Mouse (Mus musculus) kidney, embryonic 14.5 days (tissue): ENCODE measurements around the gene Tbc1d7. TPM values are rescaled to one million over a fixed set of nuclear protein-coding genes. Genes with fewer than 3 reads are reported as not detected.

Source experiments
- ATAC-seq: fragments of 200-750 bp; cut with Nextera tagmentation; 2 replicates; pipeline ENCODE4 v1.8.0; 2017; ENCODE audit warnings: moderate number of reproducible peaks, mild to moderate bottlenecking, moderate TSS enrichment, moderate library complexity; ENCODE audit not compliant: low FRiP score, low TSS enrichment
- H3K27ac ChIP-seq: fragments of 300-500 bp; sonication (generic); 2 replicates; pipeline ENCODE4 v1.5.1; 2014; ENCODE audit warnings: low read depth, mild to moderate bottlenecking, low read length, moderate library complexity, mixed read lengths
- H3K27me3 ChIP-seq: fragments of 300-500 bp; sonication (generic); 2 replicates; pipeline ENCODE4 v1.6.1; 2014; ENCODE audit warnings: mild to moderate bottlenecking, low read length; ENCODE audit not compliant: control insufficient read depth, insufficient read depth
- H3K36me3 ChIP-seq: fragments of 300-500 bp; sonication (generic); 2 replicates; pipeline ENCODE4 v1.6.1; 2014; ENCODE audit warnings: low read length, mixed read lengths; ENCODE audit not compliant: control insufficient read depth, insufficient read depth
- H3K4me1 ChIP-seq: fragments of 300-500 bp; sonication (generic); 2 replicates; pipeline ENCODE4 v1.6.1; 2014; ENCODE audit warnings: low read length, mixed read lengths; ENCODE audit not compliant: control insufficient read depth, insufficient read depth
- H3K4me2 ChIP-seq: fragments of 300-500 bp; sonication (generic); replicated peaks from 2 replicates; pipeline ENCODE4 v1.6.1; 2014; ENCODE audit warnings: low read depth, mild to moderate bottlenecking, low read length
- H3K4me3 ChIP-seq: fragments of 300-500 bp; sonication (generic); 2 replicates; pipeline ENCODE4 v1.5.1; 2014; ENCODE audit warnings: mild to moderate bottlenecking, low read length
- H3K9ac ChIP-seq: fragments of 300-500 bp; sonication (generic); 2 replicates; pipeline ENCODE4 v1.6.1; 2014; ENCODE audit warnings: low read depth, mild to moderate bottlenecking, low read length, moderate library complexity
- H3K9me3 ChIP-seq: fragments of 300-500 bp; sonication (generic); 2 replicates; pipeline ENCODE4 v1.6.1; 2016; ENCODE audit warnings: low read length; ENCODE audit not compliant: control insufficient read depth
- WGBS: fragments of 180-500 bp; shearing (Covaris S2); extraction: QIAGEN DNeasy Blood & Tissue Kit; methylation state at CpG from one replicate; pipeline ENCODE4 v1.1.7; 2014; 5-methylcytosine and 5-hydroxymethylcytosine counted together
- polyA plus RNA-seq: library from polyadenylated mRNA; unstranded; fragments of >200 nt; fragmentation: Nextera tagmentation; extraction: Ambion mirVana; gene quantifications from 2 replicates; pipeline ENCODE4 v1.2.1, GENCODE M21; 2014

Tbc1d7 gene
- polyA plus RNA-seq, 1 experiment from 2014 or later: 64.8 TPM

DNA sequence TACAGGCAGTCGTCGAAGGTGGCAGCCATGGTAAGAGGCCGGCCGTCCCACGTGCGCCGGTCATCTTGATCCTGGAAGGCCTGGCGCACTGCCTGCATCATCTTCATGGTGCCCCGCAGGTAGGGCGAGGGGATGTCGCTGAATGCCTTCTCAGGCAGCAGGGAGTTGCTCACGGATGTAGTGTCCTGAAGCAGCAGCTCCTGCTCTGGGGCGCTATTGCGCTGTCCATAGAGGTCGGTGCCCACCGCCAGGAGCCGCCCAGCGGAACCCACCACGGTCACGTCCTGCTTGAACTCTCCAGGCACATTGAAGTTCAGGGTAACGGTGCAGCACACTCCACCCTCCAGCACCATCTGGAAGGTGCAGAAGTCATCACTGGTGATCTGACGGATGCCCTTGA is 29.2 kb upstream of the Tbc1d7 start:
- WGBS: 71% methylated on average over 22 of the region's 22 CpGs
- ATAC-seq: no peak
- H3K9ac ChIP-seq: no peak overlapping the region
- H3K27me3 ChIP-seq: 0 out of 2 replicates have a peak, but pooled peaks cover 2% of the 10 kb centered on the region
- H3K4me3 ChIP-seq: no peak overlapping the region
- no peak overlapping the region for H3K27ac ChIP-seq
- H3K36me3 ChIP-seq: no peaks in the 10 kb centered on the region
- H3K4me1 ChIP-seq: peaks cover 5% of the 10 kb centered on the region; the same call in 1 of the 2 replicates
- no peak overlapping the region for H3K4me2 ChIP-seq
- no peaks in the 10 kb centered on the region for H3K9me3 ChIP-seq

DNA sequence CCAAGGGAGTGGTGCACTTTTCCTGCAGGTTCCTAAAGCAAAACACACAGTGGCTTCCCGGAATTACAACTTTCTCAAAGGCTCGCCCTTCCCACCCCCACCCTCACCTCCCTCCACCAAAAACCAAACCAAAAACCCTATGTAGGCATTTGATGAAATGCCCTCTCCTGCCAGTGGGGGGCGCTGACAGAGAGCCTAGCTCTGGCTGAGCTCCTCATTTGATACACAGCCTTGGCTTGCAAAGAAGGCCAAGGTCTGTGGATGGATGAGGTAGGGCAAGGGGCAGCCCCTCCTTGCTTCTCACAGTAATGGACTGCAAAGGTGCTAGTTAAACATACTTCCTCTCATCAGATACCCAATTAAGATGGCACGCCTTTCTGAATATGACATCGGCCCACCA is 28.4 kb upstream of the Tbc1d7 start:
- no peaks in the 10 kb centered on the region for H3K36me3 ChIP-seq
- ATAC-seq: no peak

DNA sequence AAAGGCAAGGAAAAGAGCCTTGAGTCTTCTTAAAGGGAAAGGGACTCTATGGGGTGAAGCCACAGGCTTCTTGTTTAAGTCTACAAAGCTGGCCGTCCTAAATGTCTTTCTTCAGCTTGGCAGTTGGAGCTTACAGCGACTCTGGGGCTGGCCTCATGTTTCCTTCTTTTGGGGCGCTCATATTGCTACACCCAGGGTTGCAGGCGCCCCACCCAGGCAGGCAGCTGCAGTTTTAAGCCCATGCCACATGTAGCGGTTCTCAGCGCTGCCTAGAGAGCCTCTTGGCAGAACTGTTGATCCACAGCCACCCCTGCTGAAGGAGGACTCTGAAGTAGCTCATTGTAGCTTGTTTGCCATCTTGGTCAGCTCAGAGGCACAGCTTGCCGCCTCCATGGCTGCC is 28.0 kb upstream of the Tbc1d7 start:
- Histone ChIP-seq H3K27ac (no peak overlapping the region), H3K4me1 (peaks cover 5% of the 10 kb centered on the region; the same call in 1 of the 2 replicates), H3K4me2 (no peak overlapping the region), H3K9ac (no peak overlapping the region), H3K4me3 (no peak overlapping the region), H3K36me3 (no peaks in the 10 kb centered on the region), H3K27me3 (0 out of 2 replicates have a peak, but pooled peaks cover 2% of the 10 kb centered on the region), H3K9me3 (no peaks in the 10 kb centered on the region)
- 86% methylated on average over 7 of the region's 7 CpGs for WGBS
- ATAC-seq: no peak

More for the DNA sequence above, 28.4 kb upstream of the Tbc1d7 start:
- Histone ChIP-seq H3K27ac (no peak overlapping the region), H3K4me2 (no peak overlapping the region), H3K4me3 (no peak overlapping the region), H3K9me3 (no peaks in the 10 kb centered on the region), H3K4me1 (peaks cover 5% of the 10 kb centered on the region; the same call in 1 of the 2 replicates), H3K27me3 (0 out of 2 replicates have a peak, but pooled peaks cover 2% of the 10 kb centered on the region), H3K9ac (no peak overlapping the region)
- WGBS: 73% methylated on average over 5 of the region's 5 CpGs

DNA sequence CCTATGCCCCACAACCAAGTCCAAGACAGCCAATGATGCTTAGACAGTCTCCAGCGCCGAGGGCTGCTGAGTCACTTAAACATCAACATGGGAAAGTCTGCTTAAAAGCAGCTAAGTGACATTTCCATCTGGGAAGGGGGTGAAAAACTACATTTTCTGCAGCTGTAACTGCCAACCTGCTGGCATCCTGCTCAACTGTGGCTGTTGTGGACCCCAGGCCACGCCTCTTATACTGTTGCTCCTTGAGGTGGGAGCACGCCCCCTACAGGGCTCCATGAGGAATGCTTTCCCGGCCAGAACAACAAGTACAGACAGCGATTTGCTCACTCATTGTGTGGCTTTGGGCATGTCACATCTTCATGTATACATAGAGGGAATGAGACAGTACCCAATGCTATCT is 25.9 kb upstream of the Tbc1d7 start:
- Histone ChIP-seq H3K4me1 (peaks cover 5% of the 10 kb centered on the region; the same call in 1 of the 2 replicates), H3K27me3 (peaks cover 2% of the 10 kb centered on the region; the same call in 1 of the 2 replicates), H3K9ac (no peak overlapping the region), H3K4me2 (no peak overlapping the region), H3K4me3 (no peak overlapping the region), H3K27ac (no peak overlapping the region), H3K36me3 (no peaks in the 10 kb centered on the region), H3K9me3 (no peaks in the 10 kb centered on the region)
- ATAC-seq: no peak
- WGBS: 61% methylated on average over 6 of the region's 6 CpGs

DNA sequence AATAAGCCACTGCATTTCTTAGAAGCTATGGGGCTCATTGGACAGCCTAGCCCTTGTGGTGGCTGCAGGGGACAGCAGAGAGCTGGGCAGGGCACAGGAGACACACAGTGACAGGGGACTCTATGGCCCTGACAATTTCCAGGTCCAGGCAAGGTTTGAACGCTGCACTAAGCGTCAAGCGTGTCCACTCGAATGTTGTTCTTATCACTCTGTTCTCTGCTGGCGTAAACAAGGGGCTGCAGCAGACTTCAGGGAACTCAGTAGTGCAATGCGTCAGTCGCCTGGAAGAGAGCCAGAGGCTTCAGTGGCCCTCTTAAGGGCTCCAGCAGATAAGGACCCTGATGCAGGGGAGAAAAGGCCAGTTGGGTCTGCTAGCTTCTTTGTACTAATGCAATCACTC is 24.7 kb upstream of the Tbc1d7 start:
- Histone ChIP-seq H3K27ac (no peak overlapping the region), H3K4me2 (no peak overlapping the region), H3K4me3 (no peak overlapping the region), H3K9me3 (no peaks in the 10 kb centered on the region), H3K27me3 (peaks cover 2% of the 10 kb centered on the region; the same call in 1 of the 2 replicates), H3K9ac (peak overlapping the region; percentile 7; the same call in 1 of the 2 replicates), H3K36me3 (no peaks in the 10 kb centered on the region), H3K4me1 (peaks cover 11% of the 10 kb centered on the region)
- no peak for ATAC-seq
- 52% methylated on average over 7 of the region's 7 CpGs for WGBS

DNA sequence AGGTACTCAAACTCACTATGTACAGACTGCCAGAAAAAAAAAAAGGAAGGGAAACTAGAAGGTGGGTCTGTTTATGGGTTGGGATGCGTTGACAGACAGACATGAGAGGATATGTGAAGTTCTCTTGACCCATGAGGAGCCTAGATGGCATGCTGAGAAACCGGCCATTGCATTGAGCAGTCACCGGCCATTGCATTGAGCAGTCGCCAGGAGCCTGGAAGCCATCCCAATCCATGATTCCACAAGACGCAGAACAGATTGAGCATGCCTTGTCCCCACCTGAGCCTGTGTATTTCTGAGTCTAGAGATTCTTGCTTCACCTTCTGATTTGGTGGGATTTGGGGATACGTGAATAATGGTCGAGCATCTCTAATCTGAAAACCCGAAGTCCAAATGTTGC is 22.6 kb upstream of the Tbc1d7 start:
- H3K27ac ChIP-seq: no peak overlapping the region
- H3K4me1 ChIP-seq: peaks cover 11% of the 10 kb centered on the region
- no peak overlapping the region for H3K4me2 ChIP-seq
- no peaks in the 10 kb centered on the region for H3K9me3 ChIP-seq
- H3K9ac ChIP-seq: no peak overlapping the region
- H3K36me3 ChIP-seq: no peaks in the 10 kb centered on the region
- no peak for ATAC-seq
- 92% methylated on average over 8 of the region's 8 CpGs for WGBS
- H3K4me3 ChIP-seq: no peak overlapping the region
- H3K27me3 ChIP-seq: peaks cover 2% of the 10 kb centered on the region; the same call in 1 of the 2 replicates

DNA sequence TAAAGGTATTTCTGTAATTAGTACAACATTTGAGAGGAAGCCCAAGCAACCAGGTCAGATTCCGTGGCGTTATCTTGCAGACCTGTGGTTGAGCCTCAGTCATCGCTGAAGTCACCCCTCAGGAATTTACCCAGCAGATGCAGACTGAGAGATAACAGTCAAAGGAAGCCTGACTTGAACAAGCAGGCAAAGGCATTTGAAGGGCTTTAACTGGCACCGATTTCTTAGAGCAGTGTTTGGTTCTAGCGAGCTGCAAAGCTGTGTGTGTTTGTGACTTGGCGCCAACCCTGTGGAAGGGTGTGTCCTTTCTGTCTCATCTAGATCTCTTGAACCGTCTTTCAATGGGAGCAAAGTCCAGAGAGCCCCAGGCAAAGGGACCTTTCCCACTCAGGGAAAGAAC is 22.0 kb upstream of the Tbc1d7 start:
- H3K9me3 ChIP-seq: no peaks in the 10 kb centered on the region
- H3K36me3 ChIP-seq: no peaks in the 10 kb centered on the region
- no peak overlapping the region for H3K4me3 ChIP-seq
- H3K4me2 ChIP-seq: no peak overlapping the region
- WGBS: 60% methylated on average over 7 of the region's 7 CpGs
- no peaks in the 10 kb centered on the region; the same call in 1 of the 2 replicates for H3K27me3 ChIP-seq
- peaks cover 11% of the 10 kb centered on the region for H3K4me1 ChIP-seq
- H3K9ac ChIP-seq: no peak overlapping the region
- ATAC-seq: no peak
- H3K27ac ChIP-seq: no peak overlapping the region

DNA sequence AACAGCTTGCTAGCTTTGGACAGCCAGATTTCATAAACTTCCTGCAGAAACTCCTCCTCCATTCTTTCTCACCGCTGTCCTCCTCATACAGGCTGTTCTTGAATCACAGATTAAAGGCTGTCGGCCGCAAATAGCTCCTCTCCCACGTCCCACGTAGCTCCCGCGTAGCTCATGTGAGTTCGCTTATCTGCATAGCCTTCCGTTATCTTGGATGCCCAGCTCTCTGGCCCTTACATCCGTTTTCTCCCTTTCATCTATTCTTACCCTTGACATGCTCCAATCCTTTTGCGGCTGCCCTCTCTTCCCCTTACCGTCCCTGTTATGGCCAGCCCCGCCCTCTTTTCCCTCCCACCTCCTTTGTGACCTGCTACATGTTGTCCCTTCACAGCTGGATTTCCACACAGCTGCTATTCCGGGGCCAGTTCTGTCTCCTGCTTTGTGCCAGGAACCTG is 20.5 kb upstream of the Tbc1d7 start:
- Histone ChIP-seq H3K4me2 (peak overlapping the region; percentile 40), H3K27ac (no peak overlapping the region), H3K36me3 (no peaks in the 10 kb centered on the region), H3K4me3 (peak overlapping the region; percentile 17; the same call in 1 of the 2 replicates), H3K4me1 (peaks cover 9% of the 10 kb centered on the region), H3K27me3 (no peaks in the 10 kb centered on the region; the same call in 1 of the 2 replicates), H3K9me3 (no peaks in the 10 kb centered on the region), H3K9ac (no peak overlapping the region)
- ATAC-seq: 0 out of 2 replicates have a peak, but pooled peaks have one; percentile 69
- WGBS: 5% methylated on average over 14 of the region's 14 CpGs

DNA sequence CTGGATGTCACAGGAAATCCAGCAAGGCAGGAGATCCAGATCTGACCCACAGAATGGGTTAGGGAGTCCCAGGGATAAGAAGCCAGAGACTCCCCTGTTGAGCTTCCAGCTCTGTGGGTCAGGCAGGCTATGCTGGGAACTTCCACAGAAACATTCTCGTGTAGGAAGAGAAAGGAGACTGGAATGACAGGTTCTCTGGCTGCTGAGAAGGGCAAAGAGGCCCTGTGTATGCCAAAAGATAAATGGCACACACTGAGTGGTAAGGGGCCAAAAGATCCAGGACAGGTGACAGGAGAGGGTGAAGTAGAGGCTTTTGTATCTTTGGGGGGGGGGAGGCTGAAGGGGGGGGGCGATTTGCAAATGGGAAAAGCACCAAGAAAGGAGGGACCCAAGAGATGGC is 20.0 kb upstream of the Tbc1d7 start:
- no peak for ATAC-seq
- Histone ChIP-seq H3K4me1 (peaks cover 9% of the 10 kb centered on the region), H3K4me3 (0 out of 2 replicates have a peak overlapping the region, but pooled peaks have one; percentile 17), H3K4me2 (peak overlapping the region; percentile 40), H3K27me3 (no peaks in the 10 kb centered on the region; the same call in 1 of the 2 replicates), H3K36me3 (no peaks in the 10 kb centered on the region), H3K9ac (no peak overlapping the region), H3K27ac (no peak overlapping the region), H3K9me3 (no peaks in the 10 kb centered on the region)
- WGBS: 13% methylated on average over 1 of the region's 2 CpGs
